Mouse (Mus musculus) naive thymus-derived CD4-positive, alpha-beta T cell, adult 5 months (primary cell): ENCODE results near the gene Stk39. TPM values are rescaled to one million over a fixed set of nuclear protein-coding genes. Genes with fewer than 3 reads are reported as not detected.

Source experiments
- polyA plus RNA-seq: library from polyadenylated mRNA; unstranded; fragments of 100-300 nt; shearing (Covaris generic); gene quantifications from one replicate; pipeline ENCODE4 v1.2.1, GENCODE M21; 2017

Gene Stk39
- polyA plus RNA-seq: 36.0 TPM

DNA sequence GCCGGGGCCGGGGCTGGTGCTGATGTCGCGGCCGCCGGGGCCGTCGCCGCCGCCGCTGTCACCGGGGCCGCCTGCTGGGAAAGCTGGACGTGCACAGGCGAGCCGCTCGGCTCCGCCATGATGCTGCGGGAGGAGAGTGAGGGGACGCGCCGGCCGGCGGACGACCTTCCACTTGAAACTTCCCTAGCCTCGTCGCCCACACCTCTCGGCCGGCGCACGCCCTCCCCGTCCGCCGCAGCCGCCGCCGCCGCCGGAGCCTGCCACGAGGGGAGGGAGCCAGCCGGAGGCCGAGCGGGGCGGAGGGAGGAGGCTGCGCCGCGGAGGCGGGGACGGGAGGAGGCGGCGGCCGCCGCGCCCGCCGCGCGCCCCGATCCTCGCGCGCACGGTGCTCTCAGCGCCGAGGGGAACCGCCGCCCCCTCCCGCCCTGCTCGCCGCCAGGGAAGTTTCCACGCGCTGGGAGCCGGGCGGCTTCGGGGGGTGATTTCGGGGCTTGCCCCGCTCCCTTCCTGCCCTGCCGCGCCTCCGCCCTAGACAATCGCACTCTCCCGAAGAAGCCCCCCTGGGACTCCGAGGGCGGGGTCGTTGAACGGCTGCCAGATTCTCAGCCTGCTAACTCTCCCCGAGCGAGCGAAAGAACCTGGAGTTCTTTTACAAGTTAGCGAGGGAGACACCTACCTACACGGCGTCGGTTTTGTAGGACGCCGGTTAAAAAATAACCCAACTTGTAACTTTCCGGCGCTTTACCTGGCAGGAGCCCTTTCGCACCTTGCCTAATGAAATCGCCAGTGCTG lies at the start of gene Stk39:
Gene Stk39 (minus strand): TSS at position 510 of the 792 bp plus-strand sequence.

Other genes with a start within 250 kb of the Stk39 start
- gene 4933409G03Rik, start 110.1 kb upstream of the Stk39 start, polyA plus RNA-seq: not detected
- not detected for gene 4932414N04Rik, start 184.2 kb upstream of the Stk39 start, polyA plus RNA-seq